Mouse (Mus musculus) T-helper 1 cell (primary cell): Measurements from ENCODE around the gene Olfr888.

Source experiments
- in situ Hi-C: fragments of 300-600 bp; cut with MboI, MseI; formaldehyde crosslinking; loops from one replicate; pipeline ENCODE4 v1.15.1; 2025; ENCODE audit warnings: high pct_unique_total_duplicates

Gene Olfr888

DNA sequence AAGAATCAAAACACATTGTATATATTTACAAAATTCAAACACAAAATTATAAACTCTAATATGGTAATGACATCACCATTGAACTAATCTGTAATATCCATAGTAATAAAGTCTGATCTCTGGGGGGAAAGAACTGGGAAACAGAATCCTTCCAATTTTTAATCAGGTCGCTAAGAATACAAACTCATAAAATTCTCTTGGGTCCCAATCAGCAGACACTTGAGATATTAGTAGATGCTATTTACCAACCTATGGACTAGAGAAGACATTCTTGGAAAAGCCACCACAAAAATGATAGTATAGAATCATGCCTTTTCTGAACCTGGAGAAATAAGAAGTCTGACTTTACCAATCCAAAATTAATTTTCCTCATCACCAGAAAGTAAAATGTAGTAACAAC is at the start of gene Olfr888:
TSS of gene Olfr888 (plus strand) at position 301 of the 400 bp plus-strand sequence.
- in situ Hi-C loops: no loop called here

DNA sequence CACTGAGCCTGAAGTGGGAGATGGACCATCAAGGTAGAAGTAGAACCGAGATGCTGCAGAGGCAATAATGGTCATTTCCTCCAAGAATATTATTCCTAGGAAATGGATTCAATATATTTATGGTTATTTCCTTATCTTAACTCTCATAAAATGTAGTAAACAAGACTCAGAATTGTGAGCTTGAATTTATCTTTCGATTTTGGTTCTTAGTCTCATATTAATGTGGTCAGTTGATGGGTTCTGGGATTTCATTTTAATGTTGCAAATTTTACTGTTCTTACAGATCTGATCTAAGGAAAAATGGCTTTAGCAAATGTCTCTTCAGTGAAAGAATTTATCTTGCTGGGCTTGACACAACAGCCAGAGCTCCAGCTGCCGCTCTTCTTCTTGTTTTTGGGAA is 46.9 kb upstream of the Olfr888 start, which contains the start of gene Olfr885:
TSS of gene Olfr885 (plus strand) at position 301 of the 400 bp plus-strand sequence.
- in situ Hi-C loops: no loop called here

DNA sequence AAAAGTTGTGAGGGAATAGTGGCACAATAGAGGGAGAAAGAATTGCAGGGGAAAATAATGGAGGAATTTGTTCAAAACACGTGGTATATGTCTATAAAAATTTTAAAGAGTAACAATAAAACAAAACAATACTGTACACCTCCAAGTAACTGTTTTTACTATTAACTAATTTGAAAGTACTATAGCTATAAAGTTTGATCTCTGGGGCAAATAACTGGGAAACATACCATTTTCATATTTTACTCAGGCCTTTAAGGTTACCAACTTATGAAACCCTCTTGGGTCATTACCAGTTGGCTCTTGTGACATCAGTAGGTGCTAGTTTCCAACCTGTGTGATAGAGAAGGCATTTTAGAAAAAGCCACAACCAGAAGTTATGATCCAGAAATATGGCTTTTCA is 24.2 kb upstream of the Olfr888 start, which contains the start of gene Olfr887:
TSS of gene Olfr887 (plus strand) at position 301 of the 400 bp plus-strand sequence.
- in situ Hi-C loops: no loop called here

- in situ Hi-C loops: no loop called here
Observed at GRCm38 (mm10) chr9:38114898-38115297, 7.0 kb downstream of the Olfr888 start, which contains the start of gene Olfr889. Olfr889 (plus strand) TSS chr9:38115198.

- in situ Hi-C loops: no loop called here
Observed at GRCm38 (mm10) chr9:38142217-38142616, 34.3 kb downstream of the Olfr888 start, which contains the start of gene Olfr890. Olfr890 (plus strand) TSS chr9:38142517.
